Mouse (Mus musculus) heart, adult 2 months (tissue): ENCODE results near the gene Myh7b. TPM values are rescaled to one million over a fixed set of nuclear protein-coding genes. Genes with fewer than 3 reads are reported as not detected.

ENCODE experiments used
- DNase-seq, 2 experiments: peaks; one replicate each; pipeline ENCODE4 v3.0.0; 2021
- H3K27ac ChIP-seq: fragments of 200-600 bp; 2 replicates; pipeline ENCODE4 v1.8.1; 2022
- H3K27me3 ChIP-seq: fragments of 200-500 bp; 2 replicates; pipeline ENCODE4 v1.6.1; 2012; ENCODE audit warnings: mild to moderate bottlenecking, low read length, inconsistent platforms, mixed read lengths; ENCODE audit not compliant: control insufficient read depth, insufficient read depth
- H3K36me3 ChIP-seq: fragments of 200-500 bp; 2 replicates; pipeline ENCODE4 v1.6.1; 2012; ENCODE audit warnings: low read length, inconsistent platforms; ENCODE audit not compliant: control insufficient read depth, insufficient read depth
- H3K4me1 ChIP-seq: fragments of 200-500 bp; 2 replicates; pipeline ENCODE4 v1.6.1; 2011; ENCODE audit warnings: low read length; ENCODE audit not compliant: control insufficient read depth, insufficient read depth
- H3K4me3 ChIP-seq: fragments of 200-600 bp; 2 replicates; pipeline ENCODE4 v1.8.1; 2022
- H3K79me2 ChIP-seq: fragments of 200-500 bp; replicated peaks from 2 replicates; pipeline ENCODE4 v1.6.1; 2012; ENCODE audit warnings: mild to moderate bottlenecking, inconsistent platforms, low read length, moderate library complexity, mixed read lengths; ENCODE audit not compliant: control insufficient read depth, insufficient read depth
- H3K9ac ChIP-seq: fragments of 200-500 bp; 2 replicates; pipeline ENCODE4 v1.6.1; 2012; ENCODE audit warnings: low read depth, mild to moderate bottlenecking, control low read depth, inconsistent platforms, low read length, mixed read lengths
- CTCF ChIP-seq: fragments of 200-600 bp; IDR thresholded peaks from 2 replicates; pipeline ENCODE4 v1.8.1; 2022; ENCODE audit warnings: antibody characterized with exemption, mild to moderate bottlenecking, moderate library complexity
- EP300 ChIP-seq: fragments of 200-500 bp; IDR thresholded peaks from 2 replicates; pipeline ENCODE4 v1.6.1; 2011; ENCODE audit warnings: low read depth, low read length, control low read depth; ENCODE audit not compliant: insufficient read depth
- POLR2A ChIP-seq: fragments of 200-500 bp; IDR thresholded peaks from 2 replicates; pipeline ENCODE4 v1.6.1; 2011; ENCODE audit warnings: mild to moderate bottlenecking, low read depth, low read length, control low read depth; ENCODE audit not compliant: insufficient read depth
- WGBS: fragments of 180-500 bp; shearing (Covaris S2); methylation state at CpG from one replicate; pipeline ENCODE4 v1.1.7; 2018; 5-methylcytosine and 5-hydroxymethylcytosine counted together
- intact Hi-C: fragments of 180-260 bp; cut with DNase I; formaldehyde crosslinking; loops from one replicate; pipeline ENCODE4 v1.15.1; 2025
- long read RNA-seq: library from polyadenylated mRNA; stranded (forward); transcript quantifications from one replicate; pipeline ENCODE4 v2.0.0, GENCODE M21; 2021
- polyA plus RNA-seq: library from polyadenylated mRNA; depleted of rRNA; stranded (reverse); fragments of >200 nt; gene quantifications from 2 replicates; pipeline ENCODE4 v1.2.3, GENCODE M21; 2012; rRNA removed
- total RNA-seq, 2 experiments: library from RNA; stranded (reverse); gene quantifications; 2 replicates each; pipeline ENCODE4 v1.2.3; 2021

The Myh7b gene
- total RNA-seq (10 to 100 TPM; 28.6 to 43.2 TPM), polyA plus RNA-seq (38.2 and 41.6 TPM in 2 replicates)
- long read RNA-seq, partial matches to known transcripts: 8 of 19 reads
- long read RNA-seq, other reads (novel, unspliced or antisense): 11 of 19 reads

DNA sequence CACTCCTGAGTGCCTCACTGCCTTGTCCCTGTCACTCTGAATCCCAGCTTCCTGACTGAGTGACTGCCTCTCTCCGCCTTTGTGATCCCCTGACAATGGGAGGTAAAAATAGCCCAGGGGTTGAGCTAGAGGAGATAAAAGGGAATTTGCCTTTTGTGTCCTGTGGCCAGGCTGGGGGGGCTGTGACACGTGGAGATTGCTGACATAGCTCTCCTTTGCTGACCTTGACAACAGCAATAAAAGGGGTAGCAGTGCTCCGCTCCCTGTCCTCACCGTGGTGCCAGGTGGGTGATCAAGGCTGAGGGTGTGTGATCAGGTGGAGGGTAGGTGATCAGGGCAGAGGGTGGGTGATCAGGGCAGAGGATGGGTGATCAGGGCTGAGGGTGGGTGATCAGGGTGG lies at the start of gene Myh7b:
TSS of gene Myh7b (plus strand) at position 235 of the 400 bp plus-strand sequence.
- H3K4me1 ChIP-seq: peaks cover 4% of the 10 kb centered on the region
- H3K4me3 ChIP-seq: peak within 1 kb of the TSS; percentile 41
- intact Hi-C loops: no loop called here

DNA sequence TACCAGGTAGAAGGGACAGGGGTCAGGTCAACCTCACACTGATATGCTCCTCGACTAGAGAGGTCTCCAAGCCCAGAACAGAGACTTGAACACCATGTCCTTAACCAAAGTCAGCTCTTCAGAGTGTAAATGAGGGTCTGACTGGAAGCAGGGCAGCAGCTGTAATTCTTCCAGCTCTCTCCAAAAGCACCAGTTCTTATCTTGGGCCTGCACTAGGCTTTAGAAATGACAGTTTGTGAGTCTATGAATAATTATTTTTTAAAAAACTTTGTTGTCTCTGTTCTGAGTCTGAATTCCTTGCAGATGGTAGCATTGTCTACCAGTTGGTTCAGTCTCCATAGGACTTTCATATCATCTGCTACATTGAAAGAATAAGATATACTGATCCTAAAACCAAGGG lies 48.8 kb upstream of the Myh7b start:
- intact Hi-C loops: no loop called here
- TF ChIP-seq POLR2A (no peak), CTCF (no peak), EP300 (no peak)
- H3K36me3 ChIP-seq: no peaks in the 10 kb centered on the region; the same call in 1 of the 2 replicates

More for the DNA sequence above, at the start of gene Myh7b:
- Histone ChIP-seq H3K27me3 (no peaks in the 10 kb centered on the region), H3K27ac (peak within 1 kb of the TSS; percentile 84), H3K79me2 (no peaks in the 10 kb centered on the region), H3K36me3 (no peaks in the 10 kb centered on the region), H3K9ac (peak within 1 kb of the TSS; percentile 51)
- peak; percentile 58 to 70 for DNase-seq
- 24% methylated on average over 4 of the region's 4 CpGs for WGBS
- TF ChIP-seq POLR2A: peak; percentile 93
- TF ChIP-seq EP300: peak; percentile 64; the same call in 1 of the 2 replicates
- no peak for TF ChIP-seq CTCF

DNA sequence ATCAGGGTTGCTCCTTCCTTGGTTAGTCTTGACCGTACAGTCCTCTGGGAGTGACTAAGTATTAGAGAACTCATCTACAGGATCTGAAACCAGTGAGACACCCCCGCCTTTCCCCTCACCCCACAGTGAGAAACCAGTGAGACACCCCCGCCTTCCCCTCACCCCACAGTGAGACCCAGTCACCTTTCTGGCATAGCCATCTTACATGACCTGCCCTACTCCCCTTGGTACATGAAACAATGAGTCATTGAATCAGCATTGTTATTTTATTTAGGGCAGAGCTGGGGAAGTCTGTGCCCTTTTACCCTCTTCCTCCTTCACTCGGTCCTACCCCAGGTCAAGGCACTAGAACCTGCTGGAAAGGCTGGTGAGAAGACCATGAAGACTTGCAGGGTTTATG lies 48.1 kb upstream of the Myh7b start:
- no peak for DNase-seq
- H3K4me3 ChIP-seq: no peak overlapping the region
- TF ChIP-seq EP300 (no peak), CTCF (no peak), POLR2A (no peak)
- no peaks in the 10 kb centered on the region for H3K27me3 ChIP-seq
- H3K27ac ChIP-seq: no peak overlapping the region
- no peaks in the 10 kb centered on the region; the same call in 1 of the 2 replicates for H3K36me3 ChIP-seq
- WGBS: 68% methylated on average over 4 of the region's 4 CpGs
- no peaks in the 10 kb centered on the region for H3K4me1 ChIP-seq
- H3K79me2 ChIP-seq: no peaks in the 10 kb centered on the region
- intact Hi-C loops: no loop called here
- H3K9ac ChIP-seq: no peak overlapping the region

More for the DNA sequence above, 48.8 kb upstream of the Myh7b start:
- Histone ChIP-seq H3K4me1 (no peaks in the 10 kb centered on the region), H3K79me2 (no peaks in the 10 kb centered on the region), H3K4me3 (no peak overlapping the region), H3K27ac (no peak overlapping the region), H3K9ac (no peak overlapping the region), H3K27me3 (no peaks in the 10 kb centered on the region)
- 36% methylated on average over 1 of the region's 1 CpGs for WGBS
- DNase-seq: no peak

DNA sequence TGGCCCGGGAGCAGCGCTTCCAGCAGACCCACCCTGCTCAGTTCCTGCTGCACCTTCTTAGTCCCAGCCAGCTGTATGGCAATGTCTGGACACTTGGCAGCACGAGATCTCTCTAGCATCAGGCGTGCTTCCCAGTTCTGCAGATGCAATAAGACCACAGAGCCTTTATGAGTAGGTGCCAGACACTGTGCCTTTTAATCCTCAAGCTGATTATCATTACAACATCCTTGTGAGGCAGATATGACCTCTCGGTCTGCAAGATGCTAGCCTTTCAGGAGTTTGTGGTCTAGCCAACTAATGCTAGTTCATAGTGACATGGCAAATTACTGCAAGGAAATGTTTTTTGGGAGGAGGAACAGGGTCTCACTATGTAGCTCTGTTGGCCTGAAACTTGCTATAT lies 43.3 kb upstream of the Myh7b start:
- H3K27me3 ChIP-seq: no peaks in the 10 kb centered on the region
- H3K4me3 ChIP-seq: no peak overlapping the region
- no peak overlapping the region for H3K27ac ChIP-seq
- H3K79me2 ChIP-seq: no peaks in the 10 kb centered on the region
- H3K36me3 ChIP-seq: no peaks in the 10 kb centered on the region
- H3K4me1 ChIP-seq: no peaks in the 10 kb centered on the region
- 77% methylated on average over 5 of the region's 5 CpGs for WGBS
- TF ChIP-seq EP300: no peak
- no peak for TF ChIP-seq CTCF
- no peak for TF ChIP-seq POLR2A
- intact Hi-C loops: no loop called here
- H3K9ac ChIP-seq: no peak overlapping the region
- DNase-seq: no peak

DNA sequence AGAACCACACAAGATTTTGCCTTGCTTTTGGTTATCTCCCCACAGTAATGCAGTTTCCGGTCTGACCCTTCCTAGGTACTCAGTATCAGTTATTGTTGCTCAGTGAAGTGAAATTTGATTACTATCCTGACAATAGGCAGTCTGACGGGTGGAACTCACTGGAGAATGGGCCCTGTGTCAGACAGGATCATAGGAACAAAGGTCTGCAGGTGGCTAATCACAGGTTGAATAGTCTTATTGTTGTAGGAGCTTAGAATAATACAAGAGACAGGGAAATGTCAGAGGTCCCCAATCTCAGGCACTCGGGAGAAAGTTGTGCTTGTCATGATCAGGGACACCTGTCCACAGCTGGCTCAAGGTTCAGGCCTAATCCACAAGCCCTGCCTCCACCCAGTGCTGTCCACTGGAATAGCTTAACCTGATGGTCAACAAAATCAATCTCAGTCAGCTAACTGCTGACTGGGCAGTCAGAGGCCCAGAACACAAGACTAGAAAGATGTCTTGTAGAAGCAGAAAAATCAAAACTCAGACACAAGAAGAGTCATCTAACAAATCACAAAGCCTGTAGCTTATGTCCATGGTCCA lies 41.7 kb upstream of the Myh7b start:
- 60% methylated on average over 3 of the region's 3 CpGs for WGBS
- Histone ChIP-seq H3K79me2 (no peaks in the 10 kb centered on the region), H3K9ac (no peak overlapping the region), H3K36me3 (no peaks in the 10 kb centered on the region), H3K27ac (no peak overlapping the region), H3K27me3 (no peaks in the 10 kb centered on the region), H3K4me1 (no peaks in the 10 kb centered on the region), H3K4me3 (no peak overlapping the region)
- TF ChIP-seq EP300: no peak
- TF ChIP-seq CTCF: no peak
- no peak for TF ChIP-seq POLR2A
- no peak for DNase-seq
- intact Hi-C loops: no loop called here

DNA sequence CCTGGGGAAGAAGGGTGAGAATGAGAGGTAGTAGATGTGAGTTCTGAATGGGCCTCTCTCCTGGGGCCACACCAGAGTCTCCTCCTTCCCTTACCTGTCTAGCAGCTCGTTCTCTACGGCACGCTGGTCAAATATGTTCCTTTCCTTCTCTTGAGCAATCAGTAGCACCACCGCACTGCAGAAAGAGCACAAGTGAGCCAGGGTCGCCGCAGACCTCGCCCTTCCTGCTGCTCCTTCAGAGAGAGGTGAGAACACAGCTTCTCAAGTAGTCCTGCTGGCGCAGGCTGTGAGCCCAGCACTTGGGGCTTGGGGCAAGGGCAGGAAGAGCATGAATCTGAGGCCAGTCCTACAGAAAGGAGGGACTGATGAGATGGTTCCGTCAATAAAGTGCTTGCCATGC lies 38.0 kb upstream of the Myh7b start:
- no peak overlapping the region for H3K9ac ChIP-seq
- H3K4me1 ChIP-seq: no peaks in the 10 kb centered on the region
- H3K4me3 ChIP-seq: no peak overlapping the region
- H3K27ac ChIP-seq: no peak overlapping the region
- H3K79me2 ChIP-seq: no peaks in the 10 kb centered on the region
- WGBS: 87% methylated on average over 9 of the region's 9 CpGs
- H3K27me3 ChIP-seq: no peaks in the 10 kb centered on the region
- TF ChIP-seq POLR2A: no peak
- no peak for TF ChIP-seq EP300
- TF ChIP-seq CTCF: no peak
- intact Hi-C loops: no loop called here
- H3K36me3 ChIP-seq: no peaks in the 10 kb centered on the region; the same call in 1 of the 2 replicates
- no peak for DNase-seq
